Mouse (Mus musculus) intestine, embryonic 15.5 days (tissue): Measurements from ENCODE around the gene Rims3. TPM values are rescaled to one million over a fixed set of nuclear protein-coding genes. Genes with fewer than 3 reads are reported as not detected.

ENCODE experiments used
- ATAC-seq: fragments of 200-750 bp; cut with Nextera tagmentation; 2 replicates; pipeline ENCODE4 v1.8.0; 2017; ENCODE audit warnings: moderate TSS enrichment, moderate library complexity
- H3K27ac ChIP-seq: fragments of 300-500 bp; sonication (generic); 2 replicates; pipeline ENCODE4 v1.5.1; 2015; ENCODE audit warnings: mild to moderate bottlenecking, inconsistent platforms
- H3K27me3 ChIP-seq: fragments of 300-500 bp; sonication (generic); replicated peaks from 2 replicates; pipeline ENCODE4 v1.6.1; 2015; ENCODE audit warnings: inconsistent platforms
- H3K36me3 ChIP-seq: fragments of 300-500 bp; sonication (generic); 2 replicates; pipeline ENCODE4 v1.6.1; 2015; ENCODE audit warnings: inconsistent platforms
- H3K4me1 ChIP-seq: fragments of 300-500 bp; sonication (generic); replicated peaks from 2 replicates; pipeline ENCODE4 v1.6.1; 2015; ENCODE audit warnings: inconsistent platforms
- H3K4me2 ChIP-seq: fragments of 300-500 bp; sonication (generic); replicated peaks from 2 replicates; pipeline ENCODE4 v1.6.1; 2015; ENCODE audit warnings: mild to moderate bottlenecking, inconsistent platforms
- H3K4me3 ChIP-seq: fragments of 300-500 bp; sonication (generic); replicated peaks from 2 replicates; pipeline ENCODE4 v1.5.1; 2015; ENCODE audit warnings: inconsistent platforms
- H3K9ac ChIP-seq: fragments of 300-500 bp; sonication (generic); 2 replicates; pipeline ENCODE4 v1.6.1; 2015; ENCODE audit warnings: inconsistent platforms
- H3K9me3 ChIP-seq: fragments of 300-500 bp; sonication (generic); 2 replicates; pipeline ENCODE4 v1.6.1; 2016; ENCODE audit warnings: inconsistent platforms
- WGBS: fragments of 180-500 bp; shearing (Covaris S2); methylation state at CpG from one replicate; pipeline ENCODE4 v1.1.7; 2015; 5-methylcytosine and 5-hydroxymethylcytosine counted together
- polyA plus RNA-seq: library from polyadenylated mRNA; unstranded; fragments of >200 nt; fragmentation: Nextera tagmentation; extraction: Ambion mirVana; gene quantifications from 2 replicates; pipeline ENCODE4 v1.2.1, GENCODE M21; 2015

Gene Rims3
- polyA plus RNA-seq, 1 experiment from 2014 or later: 1.4 TPM

DNA sequence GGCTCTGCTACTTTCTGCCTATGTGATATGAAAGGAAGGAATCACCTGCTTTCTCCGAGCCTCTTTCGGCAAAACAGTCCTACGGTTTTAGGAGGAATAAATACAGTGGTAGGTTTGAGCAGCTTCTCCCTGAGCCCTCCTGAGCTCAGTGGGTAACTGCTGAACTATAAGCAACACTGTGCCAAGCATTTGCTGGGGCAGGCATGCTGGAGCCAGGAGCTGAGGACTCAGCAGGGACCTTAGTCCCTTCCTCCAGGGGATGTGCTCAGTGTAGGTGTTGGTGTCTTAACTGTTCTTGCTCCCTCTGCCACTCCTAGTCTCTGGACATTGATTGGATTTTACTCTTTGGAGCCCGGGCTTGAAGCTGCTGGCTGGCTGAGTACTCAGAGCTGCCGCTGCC lies 1.8 kb downstream of the Rims3 start:
- no peak overlapping the region for H3K4me2 ChIP-seq
- peaks cover 15% of the 10 kb centered on the region for H3K27me3 ChIP-seq
- no peaks in the 10 kb centered on the region for H3K36me3 ChIP-seq
- WGBS: 49% methylated on average over 5 of the region's 5 CpGs
- H3K4me3 ChIP-seq: no peak overlapping the region
- no peak overlapping the region for H3K9ac ChIP-seq
- H3K27ac ChIP-seq: no peak overlapping the region
- H3K4me1 ChIP-seq: no peaks in the 10 kb centered on the region
- H3K9me3 ChIP-seq: no peaks in the 10 kb centered on the region
- no peak for ATAC-seq

DNA sequence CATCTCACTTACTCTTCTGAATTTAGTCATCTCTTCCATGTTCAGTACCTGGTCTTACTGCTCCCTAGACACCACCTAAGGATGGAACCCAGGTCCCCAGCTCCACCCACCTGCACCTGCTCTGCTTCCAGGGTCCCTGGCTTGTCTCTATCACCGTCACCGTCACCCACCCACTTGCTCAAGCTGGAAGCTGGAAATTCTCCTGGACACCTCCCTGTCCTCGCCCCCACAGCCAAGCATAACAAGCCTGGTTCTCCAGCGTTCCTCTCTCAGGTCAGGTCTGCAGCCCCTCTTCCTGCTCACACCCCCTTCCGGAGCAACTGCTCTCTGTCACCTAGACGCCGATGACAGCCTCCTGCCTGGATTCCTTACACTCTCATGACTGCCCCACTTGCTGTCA lies 5.2 kb downstream of the Rims3 start:
- H3K9ac ChIP-seq: no peak overlapping the region
- H3K36me3 ChIP-seq: no peaks in the 10 kb centered on the region
- WGBS: 55% methylated on average over 7 of the region's 7 CpGs
- no peaks in the 10 kb centered on the region for H3K9me3 ChIP-seq
- H3K27me3 ChIP-seq: peaks cover 8% of the 10 kb centered on the region
- H3K4me2 ChIP-seq: no peak overlapping the region
- H3K27ac ChIP-seq: no peak overlapping the region
- ATAC-seq: no peak
- H3K4me3 ChIP-seq: no peak overlapping the region
- no peaks in the 10 kb centered on the region for H3K4me1 ChIP-seq

DNA sequence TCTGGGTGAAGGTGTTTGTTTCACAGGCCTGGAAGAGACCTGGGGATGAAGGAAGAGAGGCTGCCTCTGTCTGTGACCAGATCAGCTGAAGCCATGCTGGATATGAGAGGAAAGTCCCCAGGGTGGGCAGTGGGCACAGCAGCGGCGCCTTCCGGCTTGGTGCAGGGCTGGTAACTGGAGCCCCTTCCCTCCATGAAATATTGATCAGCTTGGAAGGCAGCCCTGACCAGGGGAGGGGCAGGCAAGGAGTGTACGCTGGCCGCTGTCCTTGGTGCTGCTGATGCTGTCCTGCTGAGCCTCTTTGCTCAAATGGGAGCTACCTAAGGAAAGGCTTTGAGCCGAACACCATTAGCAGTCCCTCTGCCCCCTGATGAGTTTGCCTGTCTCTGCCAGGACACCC lies 11.6 kb downstream of the Rims3 start:
- Histone ChIP-seq H3K4me1 (no peaks in the 10 kb centered on the region), H3K36me3 (no peaks in the 10 kb centered on the region), H3K27me3 (no peaks in the 10 kb centered on the region), H3K4me3 (no peak overlapping the region), H3K4me2 (no peak overlapping the region), H3K9ac (no peak overlapping the region), H3K9me3 (no peaks in the 10 kb centered on the region), H3K27ac (no peak overlapping the region)
- WGBS: under 1% methylated on average over 6 of the region's 6 CpGs
- ATAC-seq: peak; percentile 51; the same call in 1 of the 2 replicates

DNA sequence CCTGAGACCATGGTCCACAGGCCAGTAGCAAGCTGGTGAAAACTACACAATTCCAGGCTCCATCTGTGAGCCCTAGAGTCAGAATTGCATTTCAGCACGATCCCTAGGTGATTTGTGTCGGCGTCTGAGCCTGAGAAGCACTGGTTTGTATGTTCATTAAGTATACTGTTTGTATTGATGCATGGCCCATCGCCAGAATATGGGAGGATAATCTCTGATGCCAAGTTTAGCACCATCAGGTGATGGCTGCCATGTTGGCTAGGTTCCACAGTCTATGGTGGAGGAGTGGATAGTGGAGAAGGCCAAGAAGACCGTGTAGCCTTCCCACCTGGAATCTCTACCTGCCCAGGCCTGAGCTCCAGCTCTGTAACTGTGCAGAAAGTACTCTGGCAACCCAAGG lies 13.6 kb downstream of the Rims3 start:
- no peak for ATAC-seq
- H3K4me1 ChIP-seq: no peaks in the 10 kb centered on the region
- WGBS: 76% methylated on average over 5 of the region's 5 CpGs

DNA sequence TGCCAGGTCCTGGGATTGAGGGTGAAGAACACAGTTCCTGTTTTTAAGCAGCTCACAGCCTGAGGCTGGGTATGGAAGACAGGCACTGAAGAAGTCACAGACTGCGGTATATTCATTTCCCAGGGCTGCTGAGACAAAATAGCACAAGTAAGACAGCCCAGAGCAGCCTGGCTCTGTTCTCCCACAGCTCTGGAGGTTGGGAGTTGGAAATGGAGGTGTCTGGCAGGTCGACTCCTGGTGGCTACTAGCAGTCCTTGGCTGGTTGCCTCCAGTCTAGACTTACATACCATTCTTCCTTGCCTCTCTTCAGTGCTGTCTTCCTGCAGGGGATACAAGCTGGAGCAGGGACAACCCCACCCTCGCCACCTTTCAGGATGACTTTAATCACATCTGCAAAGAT lies 14.4 kb downstream of the Rims3 start:
- 60% methylated on average over 3 of the region's 3 CpGs for WGBS
- H3K36me3 ChIP-seq: no peaks in the 10 kb centered on the region

More for the DNA sequence above, 13.6 kb downstream of the Rims3 start:
- Histone ChIP-seq H3K27ac (no peak overlapping the region), H3K9me3 (no peaks in the 10 kb centered on the region), H3K9ac (no peak overlapping the region), H3K36me3 (no peaks in the 10 kb centered on the region), H3K4me3 (no peak overlapping the region), H3K27me3 (no peaks in the 10 kb centered on the region), H3K4me2 (no peak overlapping the region)

DNA sequence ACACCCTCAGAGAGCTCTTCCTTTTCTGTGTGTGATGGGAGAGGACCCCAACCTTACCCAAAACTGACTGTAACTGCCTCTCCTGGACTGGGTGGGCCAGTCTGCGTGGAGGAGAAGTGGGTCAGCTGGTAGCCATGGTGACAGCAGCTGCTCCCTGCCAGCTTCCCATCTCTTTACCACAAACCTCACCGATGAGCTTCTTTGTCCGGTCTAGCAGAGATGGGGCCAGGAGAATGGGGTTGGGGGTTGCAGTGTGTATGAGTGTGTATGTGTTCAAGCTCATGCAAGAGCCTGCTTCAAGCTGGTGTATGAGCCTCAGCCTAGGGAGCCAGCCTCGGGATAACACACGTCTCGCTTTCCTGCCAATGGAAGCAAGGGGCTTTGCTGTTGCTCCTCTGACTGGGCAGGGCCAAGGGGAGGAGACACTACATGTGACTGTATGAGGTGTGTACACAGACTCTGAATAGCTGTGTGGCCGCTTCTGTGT lies 15.7 kb downstream of the Rims3 start:
- Histone ChIP-seq H3K4me1 (no peaks in the 10 kb centered on the region), H3K4me3 (no peak overlapping the region), H3K27ac (no peak overlapping the region), H3K36me3 (no peaks in the 10 kb centered on the region), H3K4me2 (no peak overlapping the region), H3K27me3 (no peaks in the 10 kb centered on the region), H3K9ac (no peak overlapping the region), H3K9me3 (no peaks in the 10 kb centered on the region)
- WGBS: 60% methylated on average over 7 of the region's 7 CpGs
- ATAC-seq: no peak

More for the DNA sequence above, 14.4 kb downstream of the Rims3 start:
- Histone ChIP-seq H3K27ac (no peak overlapping the region), H3K4me1 (no peaks in the 10 kb centered on the region), H3K9me3 (no peaks in the 10 kb centered on the region), H3K4me3 (no peak overlapping the region), H3K4me2 (no peak overlapping the region), H3K9ac (no peak overlapping the region), H3K27me3 (no peaks in the 10 kb centered on the region)
- no peak for ATAC-seq

DNA sequence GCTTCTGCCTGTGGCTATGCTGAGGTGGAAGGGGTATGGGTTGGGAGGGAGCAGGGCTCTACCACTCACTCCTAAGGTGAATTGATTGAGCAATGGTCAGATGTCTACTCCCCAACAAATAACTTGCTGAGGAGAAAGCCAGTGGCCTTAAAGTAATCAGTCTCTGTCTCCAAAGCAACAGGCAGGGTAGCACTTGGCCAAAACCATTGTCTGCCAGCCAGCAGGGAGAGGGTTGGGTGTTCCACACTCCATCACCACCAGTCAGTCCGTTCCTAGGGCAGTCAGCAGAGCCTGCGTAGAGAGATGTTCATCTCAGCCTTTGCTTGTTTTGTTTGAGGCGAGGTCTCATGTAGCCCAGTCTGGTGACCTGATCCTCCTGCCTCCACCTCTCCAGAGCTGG lies 21.3 kb downstream of the Rims3 start:
- H3K27me3 ChIP-seq: no peaks in the 10 kb centered on the region
- H3K4me1 ChIP-seq: no peaks in the 10 kb centered on the region
- ATAC-seq: no peak
- WGBS: 56% methylated on average over 3 of the region's 3 CpGs
- no peaks in the 10 kb centered on the region for H3K36me3 ChIP-seq
- no peak overlapping the region for H3K27ac ChIP-seq
- no peak overlapping the region for H3K4me3 ChIP-seq
- no peak overlapping the region for H3K4me2 ChIP-seq
- no peaks in the 10 kb centered on the region for H3K9me3 ChIP-seq
- no peak overlapping the region for H3K9ac ChIP-seq

DNA sequence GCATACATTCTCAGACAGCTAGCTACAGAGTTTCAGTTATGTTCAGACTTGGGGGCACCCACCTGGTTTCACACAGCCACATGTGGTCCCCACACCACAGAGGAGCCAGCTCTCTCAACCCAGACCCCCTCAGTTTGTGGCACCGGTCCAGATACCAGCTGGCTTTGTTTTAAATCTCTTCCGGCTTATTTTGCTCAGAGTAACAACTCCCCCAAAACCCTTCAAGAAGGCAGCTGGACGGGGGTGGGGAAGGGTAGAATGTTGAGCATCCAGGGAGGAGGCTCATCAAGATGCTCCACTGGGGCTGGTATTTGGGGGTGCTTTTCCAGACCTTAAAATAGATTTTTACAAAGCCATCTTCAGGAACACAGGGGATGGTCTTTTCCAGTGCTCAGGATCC lies 24.1 kb downstream of the Rims3 start:
- WGBS: 58% methylated on average over 3 of the region's 3 CpGs
- no peaks in the 10 kb centered on the region for H3K9me3 ChIP-seq
- no peak for ATAC-seq

DNA sequence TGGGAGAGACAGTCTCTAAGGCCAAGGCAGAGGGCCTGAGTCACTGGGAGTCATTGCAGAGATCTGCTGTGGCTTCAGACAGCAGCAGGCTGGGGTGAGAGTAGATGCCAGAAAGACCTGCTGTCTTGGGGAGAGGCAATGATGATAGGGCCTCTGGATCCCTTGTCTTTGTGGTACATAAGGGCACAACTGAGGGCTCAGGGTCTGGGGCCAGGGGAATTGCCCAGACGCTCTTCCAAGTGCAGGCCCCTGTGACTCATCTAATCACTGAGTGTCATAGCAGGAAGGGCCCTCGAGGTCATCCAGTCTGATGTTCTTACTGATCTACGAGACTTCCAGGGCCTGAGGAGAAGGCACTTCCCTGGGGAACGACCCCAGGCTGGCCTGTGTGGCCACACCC lies 24.8 kb downstream of the Rims3 start:
- H3K4me3 ChIP-seq: no peak overlapping the region
- no peak overlapping the region for H3K27ac ChIP-seq
- no peaks in the 10 kb centered on the region for H3K9me3 ChIP-seq
- no peaks in the 10 kb centered on the region for H3K36me3 ChIP-seq
- no peak overlapping the region for H3K9ac ChIP-seq
- no peaks in the 10 kb centered on the region for H3K27me3 ChIP-seq
- 27% methylated on average over 4 of the region's 4 CpGs for WGBS
- H3K4me1 ChIP-seq: no peaks in the 10 kb centered on the region
- ATAC-seq: no peak
- no peak overlapping the region for H3K4me2 ChIP-seq

More for the DNA sequence above, 24.1 kb downstream of the Rims3 start:
- no peak overlapping the region for H3K4me2 ChIP-seq
- H3K27me3 ChIP-seq: no peaks in the 10 kb centered on the region
- no peaks in the 10 kb centered on the region for H3K36me3 ChIP-seq
- H3K4me1 ChIP-seq: no peaks in the 10 kb centered on the region
- no peak overlapping the region for H3K27ac ChIP-seq
- H3K9ac ChIP-seq: no peak overlapping the region
- no peak overlapping the region for H3K4me3 ChIP-seq

DNA sequence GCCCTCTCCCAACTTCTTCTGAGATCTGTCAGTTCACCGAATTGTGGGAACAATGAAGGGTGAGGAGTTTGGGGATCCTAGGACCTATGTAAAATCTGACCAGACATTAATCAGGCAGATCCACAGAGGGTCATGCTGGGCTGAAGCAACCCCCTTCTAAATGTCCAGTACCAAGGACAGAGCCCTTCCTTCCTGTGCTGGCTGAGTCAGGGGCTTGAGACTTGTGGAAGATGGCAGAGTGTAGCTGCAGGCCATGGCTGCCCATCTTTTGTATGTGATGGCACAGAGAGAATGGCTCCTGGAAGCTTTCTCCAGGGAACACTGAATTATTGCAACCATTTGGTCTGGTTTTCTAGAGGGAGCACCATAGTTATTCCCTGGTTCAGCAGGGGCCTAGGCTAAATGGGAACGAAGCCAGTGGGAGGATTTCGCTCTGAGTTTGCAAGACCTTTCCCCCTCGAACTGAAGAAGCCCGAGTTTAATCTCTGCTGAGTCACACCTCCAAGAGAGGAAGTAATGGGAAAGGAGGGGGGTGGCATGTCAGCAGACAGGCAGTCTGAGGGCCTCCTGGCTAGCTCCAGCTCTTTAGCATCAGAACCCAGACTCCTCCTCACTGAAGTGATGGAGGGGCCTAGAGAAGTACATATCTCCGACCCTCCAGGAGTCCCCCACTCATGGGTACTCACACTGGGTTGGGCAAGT lies 26.3 kb downstream of the Rims3 start:
- no peak overlapping the region for H3K4me2 ChIP-seq
- H3K4me1 ChIP-seq: no peaks in the 10 kb centered on the region
- H3K27me3 ChIP-seq: no peaks in the 10 kb centered on the region
- no peak for ATAC-seq
- H3K27ac ChIP-seq: no peak overlapping the region
- H3K9me3 ChIP-seq: no peaks in the 10 kb centered on the region
- H3K4me3 ChIP-seq: no peak overlapping the region
- 44% methylated on average over 6 of the region's 6 CpGs for WGBS
- H3K36me3 ChIP-seq: no peaks in the 10 kb centered on the region
- H3K9ac ChIP-seq: no peak overlapping the region

DNA sequence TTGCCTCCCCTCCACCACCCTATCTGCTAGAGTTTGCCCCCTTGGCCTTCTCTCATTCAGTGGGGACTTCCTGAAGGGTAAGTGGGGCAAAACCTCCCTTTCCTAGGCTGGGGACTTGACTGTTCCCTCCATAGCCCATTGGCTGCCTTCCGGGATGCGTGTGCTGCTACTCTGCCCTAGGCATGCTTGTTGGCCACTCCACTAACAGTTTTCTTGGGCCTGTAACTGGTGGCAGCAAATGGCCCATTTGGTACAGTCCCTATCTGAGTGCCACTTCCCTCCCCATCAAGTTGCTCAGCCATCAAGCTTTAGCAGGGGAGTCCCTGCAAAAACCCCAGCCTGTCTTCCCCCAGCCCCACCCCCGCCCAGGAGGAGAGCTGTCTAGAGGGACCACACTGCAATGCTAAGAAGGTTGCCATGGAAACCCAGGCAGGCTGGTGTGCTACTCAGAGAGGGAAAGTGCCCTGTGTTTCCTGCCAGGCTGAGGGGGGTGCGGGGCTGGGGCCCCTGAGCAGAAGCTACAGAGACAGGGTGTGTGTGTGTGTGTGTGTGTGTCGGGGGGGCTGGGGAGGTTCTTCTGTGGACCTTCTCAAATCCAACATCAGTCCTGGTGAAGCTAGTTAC lies 27.5 kb downstream of the Rims3 start:
- H3K4me3 ChIP-seq: no peak overlapping the region
- H3K27ac ChIP-seq: no peak overlapping the region
- H3K9me3 ChIP-seq: no peaks in the 10 kb centered on the region
- no peaks in the 10 kb centered on the region for H3K36me3 ChIP-seq
- no peak overlapping the region for H3K4me2 ChIP-seq
- WGBS: 41% methylated on average over 5 of the region's 5 CpGs
- no peaks in the 10 kb centered on the region for H3K4me1 ChIP-seq
- H3K27me3 ChIP-seq: no peaks in the 10 kb centered on the region
- no peak for ATAC-seq
- no peak overlapping the region for H3K9ac ChIP-seq

DNA sequence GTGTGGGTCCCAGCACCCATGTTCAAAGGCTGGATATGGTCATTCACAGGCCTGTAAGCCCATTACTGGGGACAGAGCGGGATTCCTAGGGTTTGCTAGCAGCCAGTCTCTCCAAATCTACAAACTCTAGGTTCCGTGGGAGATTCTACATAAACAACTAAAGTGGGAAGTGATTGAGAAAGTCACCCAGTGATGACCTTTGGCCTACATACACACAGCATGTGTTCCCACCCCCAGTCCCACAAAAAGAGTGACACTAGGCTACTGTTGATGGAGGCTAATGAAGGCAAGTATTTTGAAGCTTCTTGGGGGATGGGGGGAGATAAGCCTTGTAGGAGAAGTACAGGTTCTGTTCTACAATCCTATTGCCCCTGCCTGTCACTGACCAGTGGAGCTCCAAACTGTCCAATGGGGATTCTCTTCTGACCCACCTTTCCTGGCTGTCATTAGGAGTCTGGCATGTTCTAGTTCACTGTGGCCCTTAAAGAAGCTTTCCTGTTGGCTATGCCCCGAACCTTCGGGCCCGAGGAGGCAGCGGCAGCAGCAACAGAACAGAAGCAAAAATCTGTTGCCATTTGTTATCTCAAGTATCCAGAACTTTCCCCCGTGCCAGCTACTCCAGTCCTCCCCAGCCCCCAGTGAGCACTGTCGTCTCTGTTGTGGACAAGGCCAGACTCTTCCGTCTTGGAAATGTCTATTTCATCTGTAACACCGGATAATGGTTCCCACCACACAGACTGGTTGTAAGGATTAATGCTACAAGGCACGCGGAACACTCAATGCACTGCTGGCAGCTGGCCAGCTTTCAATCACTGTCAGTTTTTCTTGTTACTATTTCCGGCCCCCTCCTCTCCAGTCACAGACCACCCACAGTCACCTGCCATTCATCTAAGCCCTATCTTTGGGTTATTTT lies 30.8 kb downstream of the Rims3 start:
- H3K4me1 ChIP-seq: 0 out of 2 replicates have a peak, but pooled peaks cover 2% of the 10 kb centered on the region
- H3K36me3 ChIP-seq: no peaks in the 10 kb centered on the region
- H3K9me3 ChIP-seq: no peaks in the 10 kb centered on the region
- no peaks in the 10 kb centered on the region for H3K27me3 ChIP-seq
- no peak overlapping the region for H3K27ac ChIP-seq
- ATAC-seq: no peak
- H3K9ac ChIP-seq: no peak overlapping the region
- WGBS: 39% methylated on average over 13 of the region's 13 CpGs
- no peak overlapping the region for H3K4me2 ChIP-seq
- no peak overlapping the region for H3K4me3 ChIP-seq
